Mouse (Mus musculus): Measurements from ENCODE around the gene Tpst2. TPM values are rescaled to one million over a fixed set of nuclear protein-coding genes. Genes with fewer than 3 reads are reported as not detected.

The Tpst2 gene
- polyA plus RNA-seq (2015; fragmentation: Nextera tagmentation; extraction: Ambion mirVana): 28.4 and 29.8 TPM in 2 replicates

DNA sequence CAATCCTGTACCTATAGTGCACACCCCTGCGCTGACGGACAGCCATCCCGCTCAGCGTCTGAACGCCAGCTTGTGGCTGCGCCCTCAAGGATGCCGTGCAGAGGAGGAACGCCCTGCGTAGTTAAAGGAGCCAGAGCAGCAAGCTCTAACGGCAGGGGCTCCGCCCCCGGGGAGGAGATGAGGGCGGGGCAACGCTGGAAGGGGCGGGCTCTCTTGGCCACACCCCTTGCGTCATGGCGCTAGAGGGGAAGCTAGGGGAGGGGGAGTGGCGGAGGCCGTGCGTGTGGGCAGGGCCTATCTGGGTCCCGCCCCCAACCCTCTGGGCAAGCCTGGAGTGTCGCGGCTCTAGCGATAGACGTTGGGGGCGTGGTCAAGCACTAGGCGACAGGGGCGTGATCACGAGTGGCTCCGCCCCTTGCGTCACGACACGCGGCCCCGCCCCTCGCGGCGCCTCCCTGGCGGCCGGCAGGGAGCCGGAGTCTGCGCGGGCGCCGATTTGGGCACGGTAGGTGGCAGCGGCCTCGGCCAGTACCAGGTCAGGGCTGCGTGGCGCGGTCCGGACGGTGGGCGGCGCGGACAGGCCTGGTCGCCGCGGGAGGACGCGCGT is at the start of gene Tpst2:
Tpst2 (plus strand) TSS at position 425 of the 607 bp plus-strand sequence.
- Histone ChIP-seq H3K4me3 (peak within 1 kb of the TSS; percentile 71), H3K4me1 (peaks cover 34% of the 10 kb centered on the region), H3K4me2 (peak within 1 kb of the TSS; percentile 85), H3K27ac (peak within 1 kb of the TSS; percentile 60), H3K27me3 (no peaks in the 10 kb centered on the region), H3K36me3 (ENCODE audit: poor library complexity, severe bottlenecking) (no peaks in the 10 kb centered on the region), H3K9ac (peak within 1 kb of the TSS; percentile 78), H3K9me3 (replicated peaks) (no peaks in the 10 kb centered on the region)
- ATAC-seq: peak; percentile 96
- under 1% methylated on average over 52 of the region's 62 CpGs for WGBS

DNA sequence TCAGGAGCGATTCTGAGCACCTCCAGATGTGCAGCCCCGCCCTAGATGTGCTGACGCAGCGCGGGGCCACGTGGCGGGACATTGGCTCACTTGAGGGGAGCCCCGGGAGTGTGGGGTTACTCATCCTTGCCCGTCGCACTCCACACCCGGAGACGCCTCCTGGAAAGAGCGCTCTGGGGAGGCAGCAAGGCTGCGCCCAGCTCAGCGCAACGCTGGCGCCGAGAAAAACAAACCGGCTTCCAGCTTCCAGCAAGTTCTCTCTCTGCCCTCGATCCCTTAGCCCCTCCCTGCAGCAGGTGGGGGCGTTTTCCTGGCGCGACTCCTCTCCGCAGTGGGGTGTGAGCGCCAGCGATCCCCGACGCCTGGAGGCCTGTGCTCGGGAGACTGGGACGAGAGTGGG is 49.1 kb upstream of the Tpst2 start:
- Histone ChIP-seq H3K4me1 (peaks cover 60% of the 10 kb centered on the region), H3K27ac (peak overlapping the region; percentile 97), H3K9ac (peak overlapping the region; percentile 97), H3K27me3 (no peaks in the 10 kb centered on the region), H3K4me2 (peak overlapping the region; percentile 95), H3K4me3 (peak overlapping the region; percentile 68), H3K9me3 (replicated peaks) (no peaks in the 10 kb centered on the region), H3K36me3 (ENCODE audit: poor library complexity, severe bottlenecking) (peaks cover 28% of the 10 kb centered on the region)
- WGBS: 0% methylated on average over 30 of the region's 30 CpGs
- peak; percentile 28 for ATAC-seq

DNA sequence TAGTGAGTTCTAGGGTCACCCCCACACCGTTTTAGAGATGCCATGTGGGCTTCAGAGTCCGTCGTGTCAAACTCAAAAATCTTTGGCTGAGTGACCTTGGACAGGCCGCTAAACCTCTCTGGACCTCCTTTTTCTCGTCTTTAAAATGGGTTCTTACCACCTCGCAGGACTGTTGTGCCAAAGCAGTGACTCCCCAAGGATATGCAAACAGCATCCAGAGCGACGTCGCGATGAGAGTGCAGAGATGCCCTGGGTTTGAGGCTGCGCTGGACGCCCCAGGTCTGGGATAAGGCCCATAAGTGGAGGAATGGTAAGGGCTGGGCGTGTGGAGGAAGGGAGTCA is 48.6 kb upstream of the Tpst2 start:
- Histone ChIP-seq H3K4me2 (peak overlapping the region; percentile 95), H3K9me3 (replicated peaks) (no peaks in the 10 kb centered on the region), H3K9ac (peak overlapping the region; percentile 97), H3K4me1 (peaks cover 55% of the 10 kb centered on the region), H3K27me3 (no peaks in the 10 kb centered on the region), H3K27ac (peak overlapping the region; percentile 97), H3K36me3 (ENCODE audit: poor library complexity, severe bottlenecking) (peaks cover 22% of the 10 kb centered on the region), H3K4me3 (peak overlapping the region; percentile 68)
- no peak for ATAC-seq
- WGBS: under 1% methylated on average over 13 of the region's 13 CpGs

DNA sequence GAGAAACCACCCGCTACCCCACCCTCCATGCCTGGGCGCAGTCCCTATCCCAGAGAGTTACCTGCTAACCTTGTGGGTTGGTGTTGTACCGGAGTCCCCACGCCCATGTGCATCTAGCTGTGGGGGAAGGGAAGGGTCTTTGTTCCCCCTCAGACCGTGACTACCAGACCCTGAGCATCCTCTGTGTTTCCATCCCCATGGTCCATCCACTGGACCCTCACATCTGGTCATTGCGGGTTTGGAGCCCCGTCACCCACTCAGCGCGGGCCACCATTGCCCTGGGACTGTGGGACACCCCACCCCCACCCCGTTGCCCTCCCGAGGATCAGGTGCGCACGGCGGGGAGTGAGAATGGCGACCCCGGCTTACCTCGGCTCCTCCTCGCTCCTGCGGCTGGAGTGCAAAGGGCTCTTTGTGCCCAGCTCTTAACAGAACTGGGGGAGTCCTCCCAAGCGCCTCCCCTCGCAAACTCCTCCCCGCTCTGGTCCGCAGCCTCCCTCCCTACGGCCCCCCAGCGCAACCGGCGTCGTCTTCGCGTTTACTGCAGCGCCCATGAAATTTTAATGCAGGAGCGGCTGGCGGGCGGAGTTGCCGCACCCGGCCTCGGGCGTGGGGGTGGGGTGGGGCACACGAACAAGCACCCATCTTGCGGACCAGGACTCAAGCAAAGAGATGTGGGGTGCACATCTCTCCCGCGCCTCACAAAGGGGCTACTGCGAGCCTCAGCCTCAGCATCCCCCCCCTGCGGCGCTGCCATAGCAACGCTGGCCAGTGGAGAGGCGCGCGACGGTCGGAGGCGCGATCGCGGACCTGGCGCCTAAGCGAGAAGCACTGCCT is 48.0 kb upstream of the Tpst2 start:
- peaks cover 49% of the 10 kb centered on the region for H3K4me1 ChIP-seq
- WGBS: under 1% methylated on average over 57 of the region's 57 CpGs
- peak overlapping the region; percentile 97 for H3K27ac ChIP-seq
- no peaks in the 10 kb centered on the region for H3K9me3 ChIP-seq (replicated peaks)
- no peaks in the 10 kb centered on the region for H3K27me3 ChIP-seq
- H3K9ac ChIP-seq: peak overlapping the region; percentile 97
- H3K4me2 ChIP-seq: peak overlapping the region; percentile 95
- H3K36me3 ChIP-seq (ENCODE audit: poor library complexity, severe bottlenecking): peaks cover 17% of the 10 kb centered on the region
- H3K4me3 ChIP-seq: peak overlapping the region; percentile 68
- peak; percentile 80 for ATAC-seq

DNA sequence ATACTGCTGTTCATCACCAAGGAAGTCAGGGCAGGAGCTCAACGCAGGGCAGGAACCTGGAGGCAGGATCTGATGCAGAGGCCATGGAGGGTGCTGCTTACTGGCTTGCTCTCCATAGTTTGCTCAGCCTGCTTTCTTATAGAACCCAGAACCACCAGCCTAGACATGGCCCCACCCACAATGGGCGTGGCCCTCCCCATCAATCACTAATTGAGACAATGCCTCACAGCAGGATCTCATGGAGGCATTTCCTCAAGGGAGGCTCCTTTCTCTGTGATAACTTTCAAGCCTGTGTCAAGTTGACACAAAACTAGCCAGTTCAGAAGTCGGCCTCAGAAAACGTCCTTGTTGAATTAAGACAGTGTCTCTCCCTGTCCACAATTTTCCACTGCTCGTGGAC is 40.7 kb upstream of the Tpst2 start:
- no peaks in the 10 kb centered on the region for H3K27me3 ChIP-seq

DNA sequence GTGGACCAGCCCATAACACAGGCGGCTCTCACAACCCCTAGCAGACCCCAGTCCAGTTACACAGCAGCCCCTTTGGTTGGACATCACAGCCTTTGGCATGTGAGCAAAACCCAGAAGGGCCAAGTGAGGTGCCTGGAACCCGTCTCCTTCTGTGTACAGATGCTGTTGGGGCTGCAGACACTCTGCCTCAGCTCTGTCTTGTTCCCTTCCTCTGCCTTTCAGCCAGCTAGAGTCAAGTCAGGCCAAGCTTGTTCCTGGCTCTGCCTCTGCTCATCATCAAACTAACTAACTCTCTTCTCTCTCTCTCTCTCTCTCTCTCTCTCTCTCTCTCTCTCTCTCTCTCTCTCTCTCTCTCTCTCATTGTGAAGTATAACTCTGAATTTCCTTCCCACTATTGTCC is 39.9 kb upstream of the Tpst2 start:
- 66% methylated on average over 2 of the region's 2 CpGs for WGBS
- Histone ChIP-seq H3K4me3 (0 out of 2 replicates have a peak overlapping the region, but pooled peaks have one; percentile 21), H3K9ac (peak overlapping the region; percentile 61), H3K4me2 (peak overlapping the region; percentile 50), H3K27me3 (no peaks in the 10 kb centered on the region), H3K4me1 (peaks cover 46% of the 10 kb centered on the region), H3K27ac (peak overlapping the region; percentile 95), H3K9me3 (replicated peaks) (no peaks in the 10 kb centered on the region), H3K36me3 (ENCODE audit: poor library complexity, severe bottlenecking) (no peaks in the 10 kb centered on the region)
- ATAC-seq: no peak

More for the DNA sequence above, 40.7 kb upstream of the Tpst2 start:
- ATAC-seq: no peak
- 57% methylated on average over 5 of the region's 5 CpGs for WGBS
- Histone ChIP-seq H3K4me2 (no peak overlapping the region), H3K4me1 (peaks cover 43% of the 10 kb centered on the region), H3K9ac (no peak overlapping the region), H3K4me3 (no peak overlapping the region), H3K9me3 (replicated peaks) (no peaks in the 10 kb centered on the region), H3K27ac (0 out of 2 replicates have a peak overlapping the region, but pooled peaks have one; percentile 95), H3K36me3 (ENCODE audit: poor library complexity, severe bottlenecking) (no peaks in the 10 kb centered on the region)

DNA sequence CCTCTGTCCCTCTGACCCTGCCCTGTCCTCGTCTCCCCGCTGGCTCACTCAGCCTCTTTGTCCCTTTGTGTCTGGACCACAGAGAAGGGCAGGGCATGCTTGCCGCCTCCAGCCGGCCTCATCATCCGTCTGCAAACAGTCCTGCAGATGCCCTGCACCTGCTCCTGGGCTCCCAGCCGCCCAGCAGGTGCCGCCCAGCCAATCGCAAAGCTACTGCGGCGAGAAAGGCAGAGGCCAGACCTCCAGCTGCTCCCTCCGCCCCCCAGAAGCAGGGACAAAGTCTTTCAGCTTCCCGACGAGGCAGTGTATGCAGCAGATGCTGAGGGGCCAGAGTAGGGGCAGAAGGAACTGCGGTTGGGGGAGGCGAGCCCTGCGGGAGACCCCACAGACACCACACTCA is 39.1 kb upstream of the Tpst2 start:
- H3K9me3 ChIP-seq (replicated peaks): no peaks in the 10 kb centered on the region
- peak overlapping the region; percentile 61 for H3K9ac ChIP-seq
- peak; percentile 77 for ATAC-seq
- peak overlapping the region; percentile 95 for H3K27ac ChIP-seq
- H3K27me3 ChIP-seq: no peaks in the 10 kb centered on the region
- peaks cover 50% of the 10 kb centered on the region for H3K4me1 ChIP-seq
- H3K4me2 ChIP-seq: peak overlapping the region; percentile 50
- H3K36me3 ChIP-seq (ENCODE audit: poor library complexity, severe bottlenecking): no peaks in the 10 kb centered on the region
- H3K4me3 ChIP-seq: peak overlapping the region; percentile 21; the same call in 1 of the 2 replicates
- WGBS: 3% methylated on average over 16 of the region's 16 CpGs

DNA sequence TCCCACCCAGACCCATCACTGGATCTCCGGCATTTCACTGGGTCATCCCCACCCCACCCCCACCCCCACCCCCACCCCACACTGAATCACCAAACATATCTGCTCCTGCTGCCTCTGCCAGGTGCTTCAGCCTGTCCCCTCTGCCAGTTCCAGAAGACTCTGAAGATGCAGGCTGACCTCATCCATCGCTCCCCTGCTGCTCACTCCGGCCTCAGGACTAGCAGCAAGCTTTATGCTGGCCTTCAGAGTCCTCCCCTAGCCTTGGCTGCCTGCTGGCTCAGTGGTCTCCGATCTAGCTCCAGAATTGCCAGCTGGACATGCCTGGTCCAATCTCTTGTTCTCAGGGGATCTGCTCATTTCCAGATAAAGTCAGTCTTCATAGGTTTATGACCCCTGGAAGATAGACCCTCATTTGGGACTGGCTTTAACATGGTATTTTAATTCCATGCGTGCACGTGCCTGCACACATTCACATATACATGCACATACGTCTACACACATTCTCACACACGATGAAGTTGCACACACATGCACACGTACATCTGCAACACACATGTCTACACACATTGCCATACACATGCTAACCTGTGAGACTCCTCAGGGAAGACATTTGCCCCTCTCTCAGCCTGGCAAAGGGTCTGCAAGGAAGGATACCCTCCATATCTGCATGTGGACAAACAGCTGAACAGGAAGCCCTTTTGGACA is 38.5 kb upstream of the Tpst2 start:
- no peaks in the 10 kb centered on the region for H3K36me3 ChIP-seq (ENCODE audit: poor library complexity, severe bottlenecking)
- peak overlapping the region; percentile 50 for H3K4me2 ChIP-seq
- no peaks in the 10 kb centered on the region for H3K9me3 ChIP-seq (replicated peaks)
- H3K9ac ChIP-seq: peak overlapping the region; percentile 61
- peak; percentile 11; the same call in 1 of the 2 replicates for ATAC-seq
- H3K4me3 ChIP-seq: no peak overlapping the region; the same call in 1 of the 2 replicates
- H3K27me3 ChIP-seq: no peaks in the 10 kb centered on the region
- H3K27ac ChIP-seq: peak overlapping the region; percentile 95
- 43% methylated on average over 8 of the region's 9 CpGs for whole genome bisulfite sequencing
- H3K4me1 ChIP-seq: peaks cover 50% of the 10 kb centered on the region

DNA sequence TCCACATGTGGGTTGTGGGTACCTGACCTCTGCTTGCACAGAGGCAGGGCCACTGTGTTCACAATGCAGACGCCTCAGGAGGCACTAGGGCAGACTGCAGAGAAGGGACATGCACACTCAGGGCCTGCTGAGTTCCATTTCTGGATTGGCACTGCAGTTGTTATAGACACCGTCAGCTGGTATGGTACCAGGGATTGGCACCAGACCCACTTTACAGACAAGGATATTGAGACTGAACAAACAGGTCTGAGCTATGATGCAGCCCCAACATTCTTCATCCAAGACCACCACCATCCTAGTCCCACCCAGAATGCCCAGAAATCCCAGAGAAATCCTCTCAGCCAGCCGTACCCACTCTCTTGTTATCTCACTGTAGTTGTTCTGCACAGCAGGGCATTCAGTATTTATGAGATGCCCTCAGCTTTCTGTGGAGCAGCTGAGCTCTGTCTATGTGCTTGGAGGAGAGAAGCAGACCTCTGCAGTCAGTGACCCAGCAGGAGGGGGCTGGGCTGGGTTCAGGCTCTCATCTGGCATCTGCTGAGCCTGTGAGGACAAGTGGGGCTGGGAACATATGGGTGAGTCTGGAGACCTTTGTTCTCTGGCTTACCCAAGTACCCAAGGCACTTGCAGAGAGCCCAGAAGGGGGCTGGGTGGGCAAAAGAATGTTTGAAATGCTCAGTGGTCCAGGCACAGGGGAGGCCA is 37.6 kb upstream of the Tpst2 start:
- Histone ChIP-seq H3K27me3 (no peaks in the 10 kb centered on the region), H3K4me1 (peaks cover 50% of the 10 kb centered on the region), H3K4me3 (no peak overlapping the region), H3K9ac (peak overlapping the region; percentile 6; the same call in 1 of the 2 replicates), H3K4me2 (no peak overlapping the region), H3K36me3 (ENCODE audit: poor library complexity, severe bottlenecking) (no peaks in the 10 kb centered on the region), H3K27ac (peak overlapping the region; percentile 95), H3K9me3 (replicated peaks) (no peaks in the 10 kb centered on the region)
- 42% methylated on average over 3 of the region's 3 CpGs for WGBS
- peak; percentile 42; the same call in 1 of the 2 replicates for ATAC-seq

DNA sequence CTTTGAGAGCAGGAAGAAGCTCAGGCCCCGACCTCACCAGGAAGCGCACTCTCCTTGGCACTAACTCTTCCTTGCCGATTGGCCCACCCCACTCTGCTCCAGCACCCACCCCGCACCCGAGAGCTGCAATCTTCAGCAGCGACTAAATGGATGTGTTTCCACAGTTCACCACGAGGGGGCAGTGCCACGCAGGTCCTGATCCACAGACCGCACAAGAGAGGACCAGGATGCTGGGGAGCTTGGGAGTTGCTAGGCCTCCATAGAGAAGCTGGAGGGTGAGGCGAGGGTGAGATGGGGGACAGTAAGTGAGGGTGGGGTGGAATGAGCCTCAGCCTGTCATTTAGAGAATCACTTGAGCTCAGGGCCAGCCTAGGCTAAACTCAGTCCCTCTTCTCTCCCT is 35.7 kb upstream of the Tpst2 start:
- Histone ChIP-seq H3K27ac (no peak overlapping the region), H3K27me3 (0 out of 2 replicates have a peak, but pooled peaks cover 2% of the 10 kb centered on the region), H3K4me2 (peak overlapping the region; percentile 24; the same call in 1 of the 2 replicates), H3K9ac (no peak overlapping the region), H3K4me1 (peaks cover 50% of the 10 kb centered on the region), H3K9me3 (replicated peaks) (no peaks in the 10 kb centered on the region), H3K4me3 (no peak overlapping the region), H3K36me3 (ENCODE audit: poor library complexity, severe bottlenecking) (no peaks in the 10 kb centered on the region)
- peak; percentile 59 for ATAC-seq
- WGBS: 1% methylated on average over 10 of the region's 10 CpGs

DNA sequence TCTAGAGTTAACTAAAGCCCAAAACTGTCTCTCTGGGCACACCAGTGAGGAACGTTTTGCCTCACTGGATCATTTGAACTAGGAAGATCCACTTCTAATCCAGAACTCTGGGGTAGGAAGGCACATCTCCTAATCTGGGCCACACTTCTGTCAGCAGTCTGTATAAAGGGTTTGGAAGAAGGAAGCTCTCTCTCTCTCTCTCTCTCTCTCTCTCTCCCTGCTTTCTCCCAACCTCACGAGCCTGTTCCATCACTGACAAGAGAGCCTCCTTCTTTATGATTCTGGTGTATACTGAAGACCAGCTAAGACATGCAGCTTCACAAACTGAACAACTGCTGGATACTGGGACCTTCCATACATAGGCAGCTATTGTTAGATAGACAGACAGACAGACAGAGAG is 34.6 kb upstream of the Tpst2 start:
- no peak overlapping the region for H3K27ac ChIP-seq
- 81% methylated on average over 2 of the region's 2 CpGs for WGBS

More for the DNA sequence above, 34.6 kb upstream of the Tpst2 start:
- Histone ChIP-seq H3K9ac (no peak overlapping the region), H3K36me3 (ENCODE audit: poor library complexity, severe bottlenecking) (no peaks in the 10 kb centered on the region), H3K9me3 (replicated peaks) (no peaks in the 10 kb centered on the region), H3K4me3 (no peak overlapping the region), H3K4me1 (peaks cover 40% of the 10 kb centered on the region), H3K4me2 (no peak overlapping the region), H3K27me3 (0 out of 2 replicates have a peak, but pooled peaks cover 2% of the 10 kb centered on the region)
- no peak for ATAC-seq
